ENCODE assay signal across 12 mouse cellular contexts in the genomic region with DNA sequence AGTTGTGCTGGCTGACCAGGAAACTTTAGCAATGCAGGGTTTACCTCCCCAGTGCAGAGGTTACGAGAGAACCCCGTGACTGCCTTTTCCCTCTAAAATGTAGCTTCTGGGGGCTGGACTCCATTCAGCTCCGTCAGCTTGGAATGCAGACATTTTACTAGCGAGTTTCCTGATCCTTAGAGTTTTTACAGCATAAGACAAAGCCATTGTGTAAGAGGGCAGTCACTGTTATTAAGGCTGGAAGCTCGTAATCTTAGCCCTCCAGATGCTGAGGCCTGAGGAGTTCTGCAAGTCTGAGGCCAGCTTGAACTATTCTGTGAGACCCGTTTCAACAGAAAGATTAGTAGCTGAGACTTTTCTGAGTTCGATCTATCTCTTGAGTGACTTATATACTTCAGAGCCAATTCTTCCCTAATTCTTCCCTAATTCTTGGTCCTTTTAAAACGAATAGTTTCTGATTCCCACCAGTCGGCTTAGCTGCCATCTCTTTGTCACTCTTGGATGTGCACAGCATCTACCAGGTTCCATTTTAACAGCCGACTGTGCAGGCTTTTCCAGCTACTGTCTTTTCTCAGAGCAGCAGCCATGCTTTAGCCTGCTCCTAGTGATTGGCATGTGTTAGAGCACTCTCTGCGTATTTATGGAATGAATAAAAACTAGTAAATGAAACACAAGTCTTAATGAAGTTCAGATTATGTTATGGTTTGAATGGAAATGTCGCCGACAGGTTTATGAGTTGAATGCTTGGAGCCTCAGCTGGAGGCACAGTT. TPM values are rescaled to one million over a fixed set of nuclear protein-coding genes. Genes with fewer than 3 reads are reported as not detected.
DNase-seq lines count a peak whose midpoint lies in the region; ATAC-seq and TF ChIP-seq lines count a peak whose summit lies in the region.
"Had no signal": no experiment of that assay in that cellular context is flagged by ENCODE, and none has a peak within 500 bp of the region (broad histone marks: within the 10 kb centered on the region; RNA-seq: fewer than 3 reads in every experiment).

No protein-coding gene starts in this region.

- peak overlapping the region; percentile 67 for H3K27ac ChIP-seq in heart, embryonic 13.5 days (replicated peaks)
- H3K27ac ChIP-seq in lung, embryonic 14.5 days (ENCODE audit: low read depth) = peak overlapping the region; percentile 83
- H3K27ac ChIP-seq in embryonic facial prominence, embryonic 11.5 days (replicated peaks; ENCODE audit: low read depth, low read length) = peak overlapping the region; percentile 53; the same call in 1 of the 2 replicates
- peak overlapping the region; percentile 85 for H3K27ac ChIP-seq in limb, embryonic 10.5 days
- H3K27ac ChIP-seq: midbrain, embryonic 15.5 days had no signal

- intact Hi-C loops in heart, postnatal 36 days (cut with DNase I) = loop anchor here (2.0 kb wide), 1 partner anchor 25 kb away; no protein-coding TSS in a partner anchor

- WGBS in heart, embryonic 13.5 days = 54% methylated on average over 13 of the region's 13 CpGs
- 46% methylated on average over 13 of the region's 13 CpGs for WGBS in lung, embryonic 14.5 days
- WGBS in embryonic facial prominence, embryonic 11.5 days = 42% methylated on average over 13 of the region's 13 CpGs
- WGBS in limb, embryonic 10.5 days = 45% methylated on average over 13 of the region's 13 CpGs

- peaks cover 69% of the 10 kb centered on the region for H3K4me1 ChIP-seq in heart, embryonic 13.5 days
- peaks cover 20% of the 10 kb centered on the region for H3K4me1 ChIP-seq in lung, embryonic 14.5 days (ENCODE audit: insufficient read depth)
- peaks cover 3% of the 10 kb centered on the region; the same call in 1 of the 2 replicates for H3K4me1 ChIP-seq in embryonic facial prominence, embryonic 11.5 days (ENCODE audit: control insufficient read depth, insufficient read depth, low read length)
- peaks cover 64% of the 10 kb centered on the region for H3K4me1 ChIP-seq in limb, embryonic 10.5 days
- H3K4me1 ChIP-seq: midbrain, embryonic 15.5 days had no signal

- peak overlapping the region; percentile 47; the same call in 1 of the 2 replicates for H3K9ac ChIP-seq in heart, embryonic 13.5 days
- no peak overlapping the region for H3K9ac ChIP-seq in lung, embryonic 14.5 days
- H3K9ac ChIP-seq in embryonic facial prominence, embryonic 11.5 days (replicated peaks; ENCODE audit: low read length) = no peak overlapping the region
- H3K9ac ChIP-seq: midbrain, embryonic 15.5 days had no signal

- no peak overlapping the region for H3K4me3 ChIP-seq in heart, embryonic 13.5 days
- no peak overlapping the region for H3K4me3 ChIP-seq in lung, embryonic 14.5 days (ENCODE audit: low read depth, low read length)
- no peak overlapping the region for H3K4me3 ChIP-seq in embryonic facial prominence, embryonic 11.5 days (ENCODE audit: low read depth, low read length)
- H3K4me3 ChIP-seq in limb, embryonic 10.5 days = no peak overlapping the region
- H3K4me3 ChIP-seq: midbrain, embryonic 15.5 days had no signal

- no peak for ATAC-seq in heart, embryonic 13.5 days (ENCODE audit: extremely low read depth, insufficient number of reproducible peaks, low FRiP score, low TSS enrichment)
- ATAC-seq in lung, embryonic 14.5 days (ENCODE audit: insufficient read depth) = peak; percentile 17; the same call in 1 of the 2 replicates
- ATAC-seq in embryonic facial prominence, embryonic 11.5 days (replicated peaks; ENCODE audit: insufficient number of reproducible peaks, low FRiP score, low TSS enrichment, low read depth) = no peak; the same call in 1 of the 2 replicates
- ATAC-seq: midbrain, embryonic 15.5 days had no signal

- H3K4me2 ChIP-seq in heart, embryonic 13.5 days = no peak overlapping the region
- H3K4me2 ChIP-seq in lung, embryonic 14.5 days = no peak overlapping the region; the same call in 1 of the 2 replicates
- H3K4me2 ChIP-seq in embryonic facial prominence, embryonic 11.5 days (ENCODE audit: low read depth, low read length) = no peak overlapping the region
- H3K4me2 ChIP-seq: midbrain, embryonic 15.5 days had no signal

- peaks cover 5% of the 10 kb centered on the region; the same call in 1 of the 2 replicates for H3K36me3 ChIP-seq in heart, embryonic 13.5 days
- H3K36me3 ChIP-seq in lung, embryonic 14.5 days (ENCODE audit: insufficient read depth) = no peaks in the 10 kb centered on the region
- H3K36me3 ChIP-seq in embryonic facial prominence, embryonic 11.5 days (replicated peaks; ENCODE audit: control insufficient read depth, insufficient read depth, low read depth, low read length) = no peaks in the 10 kb centered on the region
- H3K36me3 ChIP-seq in limb, embryonic 10.5 days = no peaks in the 10 kb centered on the region
- H3K36me3 ChIP-seq: midbrain, embryonic 15.5 days had no signal

- no peak for DNase-seq in heart, postnatal 36 days
- peak; percentile 63 for DNase-seq in lung, embryonic 14.5 days
- no peak for DNase-seq in lung, postnatal 36 days
- peak; percentile 45 for DNase-seq in embryonic facial prominence, embryonic 11.5 days (ENCODE audit: low spot score)
- no peak for DNase-seq in limb, embryonic 10.5 days (ENCODE audit: low spot score)
- DNase-seq in urinary bladder, postnatal 4 days (ENCODE audit: low spot score in 2 of 2) = no peak
- DNase-seq in cerebellum, adult 9-11 months = no peak
- DNase-seq: cerebellum, adult 18-20 months; lung, adult 2 months; retina, postnatal 1 day had no signal

- no peak for TF ChIP-seq CTCF in lung, embryonic 14.5 days (IDR thresholded peaks at IDR 0.05; ENCODE audit: low read depth)

- no peaks in the 10 kb centered on the region for H3K9me3 ChIP-seq in heart, embryonic 13.5 days
- H3K9me3 ChIP-seq in lung, embryonic 14.5 days (ENCODE audit: low read depth, low read length) = no peaks in the 10 kb centered on the region
- no peaks in the 10 kb centered on the region for H3K9me3 ChIP-seq in embryonic facial prominence, embryonic 11.5 days (replicated peaks; ENCODE audit: control insufficient read depth, low read length)
- no peaks in the 10 kb centered on the region for H3K9me3 ChIP-seq in limb, embryonic 10.5 days (replicated peaks)
- H3K9me3 ChIP-seq: midbrain, embryonic 15.5 days had no signal

- H3K27me3 ChIP-seq in heart, embryonic 13.5 days (replicated peaks) = no peaks in the 10 kb centered on the region
- H3K27me3 ChIP-seq in lung, embryonic 14.5 days (ENCODE audit: insufficient read depth, low read length) = no peaks in the 10 kb centered on the region
- no peaks in the 10 kb centered on the region for H3K27me3 ChIP-seq in embryonic facial prominence, embryonic 11.5 days (ENCODE audit: control insufficient read depth, insufficient read depth, low read length)
- no peaks in the 10 kb centered on the region for H3K27me3 ChIP-seq in limb, embryonic 10.5 days (ENCODE audit: low read depth, poor library complexity, severe bottlenecking)
- H3K27me3 ChIP-seq: midbrain, embryonic 15.5 days had no signal

RNA-seq across cellular contexts. Expression of a gene that starts 26.4 kb away (rescaled TPM):
- 42.9 and 45.8 TPM in 2 replicates for polyA plus RNA-seq in heart, embryonic 13.5 days (2015; fragmentation: Nextera tagmentation; extraction: Ambion mirVana)
- total RNA-seq in heart, postnatal 36 days (2021) = 10 to 100 TPM; 42.0 to 55.8 TPM
- polyA plus RNA-seq in lung, embryonic 14.5 days (2014; fragmentation: Nextera tagmentation; extraction: Ambion mirVana) = 104 and 105 TPM in 2 replicates
- 65.7 and 66.8 TPM in 2 replicates for polyA plus RNA-seq in embryonic facial prominence, embryonic 11.5 days (2014; fragmentation: Nextera tagmentation; extraction: Ambion mirVana)
- polyA plus RNA-seq in limb, embryonic 10.5 days (2016; fragmentation: Nextera tagmentation; extraction: Ambion mirVana) = 54.0 and 79.4 TPM in 2 replicates

Comparison
In these comparisons a context has a peak if more than half of its experiments do, and no peak if none do; other contexts are left out.
1. DNase-seq: peak in lung, embryonic 14.5 days (single experiment) and embryonic facial prominence, embryonic 11.5 days (single experiment); none in heart, postnatal 36 days (0 of 2), lung, postnatal 36 days (single experiment), limb, embryonic 10.5 days (single experiment), urinary bladder, postnatal 4 days (0 of 2) and cerebellum, adult 9-11 months (single experiment).
2. Peak in every context shown above with its lines, with median percentiles within 50 percentile points of each other: H3K27ac ChIP-seq.